Mouse (Mus musculus) left cerebral cortex, adult 9 months (tissue): ENCODE measurements around the gene Tmem131.
"Not testable (repeated sequence)": the region's sequence is repeated elsewhere in the genome, so short reads cannot be mapped to it uniquely, and the experiment has no call there.

ENCODE experiments used
- DNase-seq, 2 experiments: peaks; one replicate each; pipeline ENCODE4 v3.0.0; 2022; ENCODE audit warnings: low spot score in 2 of 2

The Tmem131 gene

GRCm38 (mm10) chr1:36834090-36834489 lies 109.4 kb downstream of the Tmem131 start:
- no peak for DNase-seq

DNA sequence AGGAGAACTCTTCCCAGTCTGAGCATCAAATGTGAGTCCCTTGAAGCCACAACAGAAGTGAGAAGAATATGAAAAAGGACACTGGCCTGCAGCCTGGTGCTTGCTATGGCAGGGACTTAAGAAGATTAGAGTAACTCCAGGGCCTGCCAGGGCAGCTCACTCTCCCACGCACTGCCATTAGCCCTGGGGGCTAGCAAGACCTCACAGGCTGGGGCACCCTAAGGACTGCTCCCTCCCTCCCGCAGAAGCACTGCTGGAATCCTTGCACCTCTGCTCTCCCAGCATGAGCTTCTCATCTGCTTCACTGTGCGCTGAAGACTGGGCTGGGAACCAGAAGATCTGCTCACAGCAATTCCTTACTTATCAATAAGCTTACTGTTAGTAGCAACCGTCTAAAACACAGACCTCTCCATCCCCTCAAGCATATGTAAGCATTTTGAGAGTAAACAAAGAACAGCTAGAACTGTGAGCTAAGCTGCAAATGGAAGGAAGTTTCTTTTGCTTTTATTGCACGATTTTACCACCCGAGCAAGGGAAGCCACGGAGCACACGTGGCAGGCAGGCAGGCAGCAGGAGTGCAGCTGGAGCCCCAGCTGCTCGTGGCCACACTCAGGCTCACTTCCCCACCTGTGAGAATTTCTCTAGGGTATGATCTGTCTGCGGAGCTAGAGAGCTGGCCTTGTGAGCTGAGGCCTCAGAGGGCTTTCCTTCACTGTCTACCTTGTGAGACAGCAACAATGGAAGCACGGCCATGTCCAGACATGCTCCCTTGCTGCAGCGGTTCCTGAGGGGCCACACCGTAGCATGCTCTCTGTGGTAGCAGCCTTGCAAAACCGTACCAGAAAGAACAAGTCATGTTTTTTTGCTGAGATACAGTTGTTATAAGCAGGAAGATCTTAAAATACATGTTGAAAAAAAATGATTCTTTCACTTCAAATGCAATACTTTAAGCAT lies 112.3 kb downstream of the Tmem131 start:
- DNase-seq, result no peak

DNA sequence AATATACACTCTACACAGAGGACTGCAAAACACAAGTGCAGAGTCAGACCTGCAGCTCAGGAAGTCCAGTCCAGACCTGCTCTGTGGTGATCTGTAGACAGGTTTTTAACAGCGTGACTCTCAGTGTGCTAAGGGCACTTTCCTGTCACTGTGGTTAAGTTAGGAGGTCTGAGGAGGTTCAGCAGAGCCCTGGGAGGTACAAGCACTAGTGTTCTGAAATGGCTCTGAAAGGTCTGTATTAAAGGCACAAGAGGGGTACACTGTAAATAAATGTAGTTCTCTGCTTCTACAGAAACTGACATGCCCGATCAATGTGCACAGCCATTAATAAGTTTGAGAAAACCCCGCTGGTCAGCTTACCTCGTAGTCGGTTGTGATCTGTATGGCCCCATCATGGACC lies 119.1 kb downstream of the Tmem131 start:
- DNase-seq, result no peak

GRCm38 (mm10) chr1:36821918-36822317 lies 121.5 kb downstream of the Tmem131 start:
- not testable (repeated sequence) for DNase-seq

DNA sequence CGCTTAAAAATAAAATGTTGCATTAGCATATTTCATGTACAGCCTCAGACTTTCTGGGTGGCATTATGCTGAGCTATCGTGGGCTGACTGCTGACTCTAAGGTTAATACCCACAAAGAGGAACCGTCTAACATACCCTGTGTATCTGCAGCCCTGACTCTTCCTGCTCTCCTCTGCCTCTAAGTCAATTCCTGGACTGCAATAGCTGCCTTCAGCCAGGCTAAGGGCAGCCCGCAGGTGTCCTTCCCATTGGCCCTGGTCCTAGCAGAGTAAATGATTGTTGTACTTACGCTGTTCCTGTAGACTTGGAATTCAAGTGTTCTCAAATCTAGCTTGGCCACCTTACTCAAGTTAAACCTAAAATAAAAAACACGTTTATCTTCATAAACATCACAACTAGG lies 128.3 kb downstream of the Tmem131 start:
- DNase-seq, result no peak

DNA sequence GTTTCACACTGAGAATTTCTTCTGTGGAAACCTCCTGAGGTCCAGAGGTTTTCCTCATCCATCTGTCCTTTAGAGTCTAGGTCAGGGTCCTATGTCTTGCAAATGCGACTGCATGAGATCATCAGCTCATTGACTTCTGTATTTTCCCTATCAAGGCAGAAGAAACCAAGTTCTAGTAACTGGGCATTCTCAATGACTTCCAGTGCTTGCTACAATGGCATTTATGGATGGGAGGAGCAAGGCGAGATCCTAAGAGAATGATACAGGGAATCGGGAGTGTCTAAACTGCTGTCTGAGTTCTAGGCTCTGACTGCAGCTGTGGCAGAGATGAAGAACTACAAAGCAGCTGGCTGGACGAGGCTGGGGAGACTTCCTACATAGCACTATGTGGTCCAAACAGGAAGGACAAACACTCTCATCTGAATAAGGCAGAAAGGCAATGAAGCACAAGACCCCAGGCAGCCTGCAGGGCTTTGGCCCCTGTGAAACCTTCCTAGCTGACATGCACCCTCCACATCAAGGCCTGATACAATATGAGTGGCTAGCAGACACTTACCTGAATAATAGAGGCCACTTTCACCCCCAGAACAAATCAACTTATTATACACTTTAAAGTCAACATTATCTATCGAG lies 129.1 kb downstream of the Tmem131 start:
- no peak for DNase-seq

DNA sequence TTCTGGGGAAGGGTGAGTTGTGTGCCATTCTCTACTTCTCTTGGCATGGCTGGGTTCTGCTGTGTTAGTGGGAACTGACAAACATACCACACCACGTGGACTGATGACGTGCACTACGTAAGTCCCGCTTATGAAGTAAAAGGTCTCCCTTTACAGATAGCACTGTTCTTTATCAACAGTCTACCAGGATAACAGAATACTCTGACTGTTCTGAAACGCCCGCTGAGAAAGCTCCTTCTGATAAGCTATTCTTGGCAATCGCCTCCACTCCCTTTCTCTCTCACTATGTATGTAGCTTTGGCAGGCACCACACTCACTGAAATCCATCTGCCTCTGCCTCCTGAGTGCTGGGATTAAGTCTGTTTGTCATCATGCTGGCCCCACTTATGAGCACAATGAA lies 130.1 kb downstream of the Tmem131 start:
- DNase-seq, result peak; percentile 58 to 80

DNA sequence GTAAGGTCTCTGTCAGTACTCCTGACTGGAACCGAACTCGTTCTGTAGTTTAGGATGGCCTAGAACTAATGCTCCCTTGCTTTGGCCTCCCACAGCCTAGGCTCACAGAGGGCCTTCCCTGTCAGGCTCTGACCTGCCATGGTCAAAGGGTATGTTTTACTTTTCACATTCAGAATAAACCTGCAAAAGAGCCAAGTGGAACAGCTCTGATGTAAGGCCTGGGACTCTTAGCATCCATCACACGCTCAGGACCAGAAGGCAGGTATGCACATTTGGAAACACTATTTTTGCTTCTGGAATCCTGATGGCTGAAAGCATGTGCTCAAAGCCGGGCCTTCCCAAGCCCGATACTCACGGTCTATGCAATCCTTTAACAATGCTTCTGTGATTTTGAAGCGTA lies 131.7 kb downstream of the Tmem131 start:
- DNase-seq, result no peak

- DNase-seq, result no peak
These were observed 135.5 kb downstream of the Tmem131 start for GRCm38 (mm10) chr1:36807782-36808565.

DNA sequence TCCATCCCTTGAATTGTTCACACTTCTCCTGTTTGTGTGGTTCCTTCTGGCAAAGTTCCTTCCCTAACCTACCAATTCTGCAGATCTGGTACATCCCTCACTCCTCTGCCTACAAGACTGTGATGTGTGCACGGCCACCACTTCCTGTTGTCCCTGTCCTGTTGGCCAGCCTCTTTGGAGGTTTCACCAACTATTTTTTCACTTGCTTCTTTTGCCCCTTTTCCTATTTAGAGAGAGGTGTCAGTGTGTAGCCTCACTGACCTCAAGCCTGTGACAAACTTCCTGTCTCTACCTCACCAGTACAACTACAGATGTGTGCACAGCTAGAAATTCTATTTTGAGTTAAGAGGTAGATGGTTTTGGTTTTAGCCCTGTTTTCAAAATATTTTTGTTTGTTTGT lies 136.4 kb downstream of the Tmem131 start:
- no peak for DNase-seq

DNA sequence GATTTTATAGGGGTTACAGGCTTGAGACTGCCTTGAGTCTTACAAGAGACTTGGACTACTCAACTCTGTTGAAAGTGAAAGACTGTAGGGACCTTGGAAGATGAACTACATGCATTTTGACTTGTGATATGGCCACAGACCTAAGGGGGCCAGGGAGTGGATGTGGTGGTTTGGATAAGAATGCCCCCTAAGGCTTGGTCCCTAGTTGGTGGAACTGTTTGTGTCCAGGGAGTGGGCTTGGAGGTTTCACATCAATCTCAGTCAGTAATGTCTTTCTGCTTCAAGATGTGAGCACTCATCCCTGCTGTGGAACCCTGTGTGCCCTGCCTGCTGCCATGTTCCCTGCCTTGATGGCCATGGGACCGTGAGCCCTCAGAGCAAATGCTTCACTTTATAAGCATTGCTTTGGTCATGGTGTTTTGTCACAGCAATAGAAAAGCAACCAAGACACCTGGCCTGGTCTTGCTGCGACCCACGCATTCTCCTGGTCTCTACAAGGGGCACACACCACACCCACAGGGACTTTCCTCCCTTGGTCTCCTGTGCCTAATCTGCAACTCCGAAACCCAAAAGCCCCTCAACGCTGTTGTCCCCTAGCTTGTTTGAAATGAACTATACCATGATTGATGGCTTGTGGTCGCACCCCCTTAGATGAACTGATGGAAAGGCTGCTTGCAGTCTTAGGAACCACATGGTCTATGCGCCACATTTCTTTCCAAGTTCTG lies 137.1 kb downstream of the Tmem131 start:
- no peak for DNase-seq

- DNase-seq, result no peak
These were observed 138.6 kb downstream of the Tmem131 start for GRCm38 (mm10) chr1:36804833-36805232.

- DNase-seq, result no peak
These were observed 139.2 kb downstream of the Tmem131 start for GRCm38 (mm10) chr1:36804259-36804658.

DNA sequence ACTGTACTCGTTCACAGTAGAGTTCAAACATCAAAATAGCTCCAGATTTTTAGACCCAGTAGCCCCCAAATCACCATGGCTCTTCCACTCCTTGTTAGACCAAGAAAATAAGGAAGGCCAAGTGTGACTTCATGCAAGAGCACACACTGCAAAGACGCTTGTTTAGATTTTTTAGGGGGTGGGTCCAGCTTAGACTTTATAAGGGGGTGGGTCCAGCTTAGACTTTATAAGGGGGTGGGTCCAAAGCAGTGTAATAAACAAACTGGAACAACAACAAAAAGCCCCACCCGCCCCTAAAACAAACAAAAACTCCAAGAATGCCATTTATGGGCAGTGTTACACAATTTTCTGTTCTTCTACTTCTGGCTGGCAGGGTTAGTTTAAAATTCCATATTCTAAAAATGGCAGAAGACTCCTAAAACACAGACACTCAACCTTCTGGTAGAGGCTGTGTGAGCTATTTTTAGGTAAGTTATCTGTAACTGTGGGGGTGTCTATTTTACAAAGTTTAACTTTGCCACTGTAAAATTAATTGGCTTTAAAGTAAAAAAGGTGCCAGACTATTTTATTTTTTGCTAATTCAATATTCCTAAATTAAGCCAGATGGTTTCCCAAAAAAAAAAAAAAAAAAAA lies 143.0 kb downstream of the Tmem131 start:
- no peak for DNase-seq

DNA sequence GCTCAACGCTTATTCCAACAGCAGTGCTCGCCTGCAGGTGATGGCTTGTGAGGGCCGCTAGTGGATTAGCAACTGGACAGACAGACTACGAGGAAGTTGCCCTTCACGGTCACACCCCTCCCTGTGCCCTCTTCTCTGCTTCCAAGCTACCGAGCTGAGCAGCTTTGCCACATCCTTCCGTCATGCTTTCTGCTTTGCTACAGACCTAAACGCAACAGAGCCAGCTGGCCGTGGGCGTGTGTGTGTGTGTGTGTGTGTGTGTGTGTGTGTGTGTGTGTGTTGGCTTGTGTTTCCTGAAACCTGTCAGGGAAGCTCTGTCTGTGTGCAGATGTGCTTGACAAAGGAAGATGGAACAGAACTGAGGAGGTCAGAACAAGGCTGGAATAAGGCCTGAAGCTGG lies 146.0 kb downstream of the Tmem131 start:
- DNase-seq, result peak; percentile 38 to 78

DNA sequence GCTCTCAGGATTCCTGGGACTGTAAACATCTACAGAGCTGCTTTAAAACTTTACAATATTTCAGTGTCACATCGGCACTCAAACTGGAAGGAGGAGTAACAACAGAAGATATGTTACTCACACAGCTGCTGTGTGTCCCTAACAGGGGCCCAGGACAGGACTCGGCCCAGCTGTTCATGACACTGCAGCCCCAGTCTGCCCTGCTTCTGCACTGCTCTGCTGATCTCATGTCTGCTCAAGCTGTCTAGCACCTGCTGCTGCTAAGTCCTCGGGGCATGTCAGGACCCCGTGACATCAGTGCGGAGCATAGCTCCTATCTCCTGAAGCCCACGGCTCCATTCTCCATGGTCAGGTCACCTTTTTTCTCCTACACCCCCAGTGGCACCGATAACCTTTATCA lies 146.8 kb downstream of the Tmem131 start:
- no peak for DNase-seq

DNA sequence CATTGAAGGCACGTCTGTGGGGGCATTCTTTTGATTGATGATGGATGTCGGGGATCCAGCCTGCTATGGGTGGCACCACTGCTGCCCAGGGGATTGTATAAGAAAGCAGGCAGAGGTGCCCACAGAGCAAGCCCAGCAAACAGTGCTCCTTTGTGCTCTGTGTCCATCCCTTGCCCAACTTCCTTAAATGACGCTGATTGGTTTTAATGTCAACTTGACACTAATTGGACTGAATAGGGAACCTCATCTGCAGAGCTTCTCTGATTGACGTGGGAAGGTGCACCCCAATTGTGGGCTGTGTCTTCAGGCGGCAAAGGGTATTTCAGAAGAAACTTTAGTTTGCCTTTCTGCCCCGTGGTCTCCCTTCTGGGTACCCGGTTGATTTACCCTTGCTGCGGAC lies 154.1 kb downstream of the Tmem131 start:
- DNase-seq, result no peak

- no peak for DNase-seq
These were observed 157.1 kb downstream of the Tmem131 start for GRCm38 (mm10) chr1:36786377-36786776.

DNA sequence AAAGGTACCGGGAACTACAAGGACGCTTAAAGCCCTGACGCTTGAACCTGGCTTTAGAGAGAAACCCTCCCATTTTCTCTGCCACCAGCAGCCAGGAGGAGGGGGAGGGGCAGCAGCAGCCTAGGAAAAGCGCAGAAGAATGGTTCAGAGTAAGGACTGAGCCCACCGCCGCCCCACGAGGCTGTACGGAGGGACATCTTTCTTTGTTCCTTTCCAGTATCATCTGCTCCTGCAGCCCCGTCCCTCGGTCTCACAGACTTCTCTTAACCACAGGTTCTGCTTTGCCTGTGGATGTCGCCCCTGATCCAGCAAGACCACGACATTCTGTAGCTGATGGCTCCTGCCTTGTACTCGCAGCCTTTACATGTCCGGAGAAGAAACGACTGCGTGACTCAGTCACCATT lies 158.2 kb downstream of the Tmem131 start:
- DNase-seq, result peak in 1 of 2 experiments; percentile 22

DNA sequence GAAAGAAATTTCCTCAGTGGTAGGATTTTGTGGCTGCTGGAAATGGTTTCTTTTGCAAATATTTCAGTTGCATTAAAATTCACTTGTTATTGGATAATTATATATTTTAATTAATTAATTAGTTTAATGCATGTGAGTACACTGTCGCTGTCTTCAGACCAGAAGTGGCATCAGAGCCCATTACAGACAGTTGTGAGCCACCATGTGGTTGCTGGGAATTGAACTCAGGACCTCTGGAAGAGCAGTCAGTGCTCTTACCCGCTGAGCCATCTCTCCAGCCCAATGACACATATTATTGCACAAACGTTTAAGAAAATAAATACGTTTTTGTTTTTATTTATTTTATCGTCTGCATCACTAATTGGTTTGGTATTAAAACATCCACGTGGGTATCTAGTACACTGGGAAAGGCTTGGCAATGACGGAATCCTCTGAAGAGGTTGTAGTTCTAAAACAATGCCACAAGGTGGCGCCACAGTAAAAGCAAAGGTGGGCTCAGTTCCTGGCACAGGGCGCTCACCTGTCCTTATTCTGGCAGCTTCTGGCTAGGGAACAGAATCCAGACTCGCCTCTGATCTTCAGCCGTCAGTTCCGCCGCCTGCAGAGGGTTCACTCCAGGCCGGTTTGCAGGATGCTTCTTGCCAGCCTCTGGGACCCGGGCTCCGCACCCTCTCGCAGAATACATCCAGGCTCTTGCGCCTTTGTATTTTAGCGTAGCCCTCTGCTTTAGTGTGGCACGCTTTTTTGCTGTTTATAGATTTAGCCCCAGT lies 158.9 kb downstream of the Tmem131 start:
- peak; percentile 53 to 87 for DNase-seq
